8 mouse cellular contexts compared by ENCODE assay signal in genomic region chr12:102284267-102284610, GRCm38 (mm10). TPM values are rescaled to one million over a fixed set of nuclear protein-coding genes. Genes with fewer than 3 reads are reported as not detected.
DNase-seq lines count a peak whose midpoint lies in the region; ATAC-seq and TF ChIP-seq lines count a peak whose summit lies in the region.

No protein-coding gene starts in this region.

- H3K27me3 ChIP-seq in forebrain, embryonic 11.5 days (ENCODE audit: control insufficient read depth, insufficient read depth, low read length), result peaks cover 9% of the 10 kb centered on the region
- peaks cover 38% of the 10 kb centered on the region for H3K27me3 ChIP-seq in limb, embryonic 12.5 days
- H3K27me3 ChIP-seq in neural tube, embryonic 12.5 days (replicated peaks), result peaks cover 7% of the 10 kb centered on the region; the same call in 1 of the 2 replicates

- H3K9me3 ChIP-seq in forebrain, embryonic 11.5 days (ENCODE audit: control insufficient read depth, low read length), result no peaks in the 10 kb centered on the region
- no peaks in the 10 kb centered on the region for H3K9me3 ChIP-seq in limb, embryonic 12.5 days
- no peaks in the 10 kb centered on the region for H3K9me3 ChIP-seq in neural tube, embryonic 12.5 days

- TF ChIP-seq CTCF in lung, adult 2 months (IDR thresholded peaks at IDR 0.05; ENCODE audit: insufficient read depth, low read length), result no peak

- H3K9ac ChIP-seq in forebrain, embryonic 11.5 days (ENCODE audit: low read length), result no peak overlapping the region
- H3K9ac ChIP-seq in limb, embryonic 12.5 days (replicated peaks), result no peak overlapping the region
- H3K9ac ChIP-seq in neural tube, embryonic 12.5 days, result no peak overlapping the region

- DNase-seq in lung, adult 2 months, result no peak
- DNase-seq in lung, postnatal 36 days, result no peak
- DNase-seq in forebrain, embryonic 11.5 days (ENCODE audit: low spot score), result no peak
- DNase-seq in spleen, postnatal 4 days (ENCODE audit: low spot score in 2 of 2), result no peak
- DNase-seq in right cerebral cortex, postnatal 25 days, result no peak

- H3K4me1 ChIP-seq in lung, adult 2 months (ENCODE audit: control insufficient read depth, insufficient read depth, low read length), result peaks cover 51% of the 10 kb centered on the region
- peaks cover 4% of the 10 kb centered on the region; the same call in 1 of the 2 replicates for H3K4me1 ChIP-seq in forebrain, embryonic 11.5 days (replicated peaks; ENCODE audit: control insufficient read depth, insufficient read depth, low read length)
- peaks cover 19% of the 10 kb centered on the region for H3K4me1 ChIP-seq in limb, embryonic 12.5 days (replicated peaks)
- peaks cover 40% of the 10 kb centered on the region for H3K4me1 ChIP-seq in neural tube, embryonic 12.5 days

- no peak for ATAC-seq in forebrain, embryonic 11.5 days (replicated peaks; ENCODE audit: low FRiP score)
- no peak for ATAC-seq in limb, embryonic 12.5 days (ENCODE audit: insufficient number of reproducible peaks, insufficient read depth, low FRiP score, low TSS enrichment, low read depth)
- ATAC-seq in neural tube, embryonic 12.5 days (ENCODE audit: low FRiP score, low read depth), result no peak
- ATAC-seq in activated CD4-positive, CD25-positive, alpha-beta regulatory T cell, adult 4 months, result no peak

- H3K27ac ChIP-seq in forebrain, embryonic 11.5 days (ENCODE audit: low read depth, low read length), result no peak overlapping the region
- no peak overlapping the region for H3K27ac ChIP-seq in limb, embryonic 12.5 days
- no peak overlapping the region for H3K27ac ChIP-seq in neural tube, embryonic 12.5 days

- 6% methylated on average over 9 of the region's 9 CpGs for WGBS in lung, adult 2 months
- 40% methylated on average over 9 of the region's 9 CpGs for WGBS in forebrain, embryonic 11.5 days
- 37% methylated on average over 9 of the region's 9 CpGs for WGBS in limb, embryonic 12.5 days
- WGBS in neural tube, embryonic 12.5 days, result 44% methylated on average over 9 of the region's 9 CpGs

- TF ChIP-seq POLR2A in lung, adult 2 months (IDR thresholded peaks at IDR 0.05; ENCODE audit: borderline replicate concordance, extremely low read depth, low read depth, low read length), result no peak

- peak overlapping the region; percentile 89 for H3K4me3 ChIP-seq in lung, adult 2 months (replicated peaks; ENCODE audit: extremely low read depth, low read depth, low read length)
- no peak overlapping the region; the same call in 1 of the 2 replicates for H3K4me3 ChIP-seq in forebrain, embryonic 11.5 days (ENCODE audit: low read depth, low read length)
- H3K4me3 ChIP-seq in limb, embryonic 12.5 days (replicated peaks), result peak overlapping the region; percentile 59
- peak overlapping the region; percentile 51; the same call in 1 of the 2 replicates for H3K4me3 ChIP-seq in neural tube, embryonic 12.5 days

- no peaks in the 10 kb centered on the region for H3K36me3 ChIP-seq in forebrain, embryonic 11.5 days (ENCODE audit: control insufficient read depth, insufficient read depth, low read length)
- H3K36me3 ChIP-seq in limb, embryonic 12.5 days, result no peaks in the 10 kb centered on the region
- H3K36me3 ChIP-seq in neural tube, embryonic 12.5 days, result no peaks in the 10 kb centered on the region

- peak overlapping the region; percentile 96; the same call in 1 of the 2 replicates for H3K4me2 ChIP-seq in forebrain, embryonic 11.5 days (ENCODE audit: low read depth, low read length, severe bottlenecking)
- peak overlapping the region; percentile 94 for H3K4me2 ChIP-seq in limb, embryonic 12.5 days
- peak overlapping the region; percentile 95 for H3K4me2 ChIP-seq in neural tube, embryonic 12.5 days (replicated peaks)

RNA-seq across cellular contexts. Expression of gene Rin3, which starts 1.4 kb away (rescaled TPM):
- polyA plus RNA-seq in lung, adult 2 months (2012; rRNA removed), result 40.9 and 41.5 TPM in 2 replicates
- 4.1 and 6.1 TPM in 2 replicates for polyA plus RNA-seq in forebrain, embryonic 11.5 days (2014; fragmentation: Nextera tagmentation; extraction: Ambion mirVana)
- 3.6 and 4.4 TPM in 2 replicates for polyA plus RNA-seq in limb, embryonic 12.5 days (2016; fragmentation: Nextera tagmentation; extraction: Ambion mirVana)
- 4.0 and 5.6 TPM in 2 replicates for polyA plus RNA-seq in neural tube, embryonic 12.5 days (2016; fragmentation: Nextera tagmentation; extraction: Ambion mirVana)
- polyA plus RNA-seq in activated CD4-positive, CD25-positive, alpha-beta regulatory T cell, adult 4 months (2017; shearing (Covaris generic)), result 10 to 100 TPM; 41.7 to 60.6 TPM
